Mouse (Mus musculus) heart, postnatal 0 days (tissue): Measurements from ENCODE around the gene Fam163b. TPM values are rescaled to one million over a fixed set of nuclear protein-coding genes. Genes with fewer than 3 reads are reported as not detected.

Experiments
- ATAC-seq: fragments of 200-750 bp; cut with Nextera tagmentation; 2 replicates; pipeline ENCODE4 v1.8.0; 2017; ENCODE audit warnings: low read depth, moderate number of reproducible peaks, moderate library complexity; ENCODE audit not compliant: insufficient read depth
- DNase-seq: peaks from one replicate; pipeline ENCODE4 v3.0.0-alpha.2; 2016; ENCODE audit warnings: low spot score
- H3K27ac ChIP-seq: fragments of 300-500 bp; sonication (generic); 2 replicates; pipeline ENCODE4 v1.5.1; 2014; ENCODE audit warnings: low read depth, mild to moderate bottlenecking
- H3K27me3 ChIP-seq: fragments of 300-500 bp; sonication (generic); 2 replicates; pipeline ENCODE4 v1.6.1; 2014; ENCODE audit warnings: low read length, mixed read lengths; ENCODE audit not compliant: control insufficient read depth, insufficient read depth
- H3K36me3 ChIP-seq: fragments of 300-500 bp; sonication (generic); replicated peaks from 2 replicates; pipeline ENCODE4 v1.6.1; 2014; ENCODE audit warnings: low read length, mixed read lengths; ENCODE audit not compliant: control insufficient read depth, insufficient read depth
- H3K4me1 ChIP-seq: fragments of 300-500 bp; sonication (generic); 2 replicates; pipeline ENCODE4 v1.6.1; 2014; ENCODE audit warnings: antibody characterized with exemption; ENCODE audit not compliant: control insufficient read depth, insufficient read depth
- H3K4me2 ChIP-seq: fragments of 300-500 bp; sonication (generic); 2 replicates; pipeline ENCODE4 v1.6.1; 2014; ENCODE audit warnings: low read depth, mild to moderate bottlenecking, low read length, moderate library complexity
- H3K4me3 ChIP-seq: fragments of 300-500 bp; sonication (generic); 2 replicates; pipeline ENCODE4 v1.5.1; 2014; ENCODE audit warnings: low read depth, low read length
- H3K9ac ChIP-seq: fragments of 300-500 bp; sonication (generic); replicated peaks from 2 replicates; pipeline ENCODE4 v1.6.1; 2014; ENCODE audit warnings: low read depth, low read length, mixed read lengths
- H3K9me3 ChIP-seq: fragments of 300-500 bp; sonication (generic); replicated peaks from 2 replicates; pipeline ENCODE4 v1.6.1; 2016; ENCODE audit warnings: low read length; ENCODE audit not compliant: control insufficient read depth
- CTCF ChIP-seq: IDR thresholded peaks from 2 replicates; pipeline ENCODE4 v1.5.1; 2016; ENCODE audit warnings: antibody characterized with exemption, control low read depth, low read depth
- EP300 ChIP-seq: IDR thresholded peaks from 2 replicates; pipeline ENCODE4 v1.6.1; 2016; ENCODE audit warnings: antibody characterized with exemption, low read depth
- WGBS: fragments of 180-500 bp; shearing (Covaris S2); extraction: QIAGEN DNeasy Blood & Tissue Kit; methylation state at CpG from one replicate; pipeline ENCODE4 v1.1.7; 2014; 5-methylcytosine and 5-hydroxymethylcytosine counted together
- polyA plus RNA-seq: library from polyadenylated mRNA; unstranded; fragments of >200 nt; fragmentation: Nextera tagmentation; extraction: Ambion mirVana; gene quantifications from 2 replicates; pipeline ENCODE4 v1.2.1, GENCODE M21; 2015
- total RNA-seq: library from RNA; depleted of rRNA; stranded (reverse); fragments of >200 nt; gene quantifications from 2 replicates; pipeline ENCODE4 v1.2.3, GENCODE M21; 2014; ENCODE audit warnings: low replicate concordance

The Fam163b gene
- total and polyA plus RNA-seq, 2 experiments from 2014 or later: 0.23 to 0.36 TPM

DNA sequence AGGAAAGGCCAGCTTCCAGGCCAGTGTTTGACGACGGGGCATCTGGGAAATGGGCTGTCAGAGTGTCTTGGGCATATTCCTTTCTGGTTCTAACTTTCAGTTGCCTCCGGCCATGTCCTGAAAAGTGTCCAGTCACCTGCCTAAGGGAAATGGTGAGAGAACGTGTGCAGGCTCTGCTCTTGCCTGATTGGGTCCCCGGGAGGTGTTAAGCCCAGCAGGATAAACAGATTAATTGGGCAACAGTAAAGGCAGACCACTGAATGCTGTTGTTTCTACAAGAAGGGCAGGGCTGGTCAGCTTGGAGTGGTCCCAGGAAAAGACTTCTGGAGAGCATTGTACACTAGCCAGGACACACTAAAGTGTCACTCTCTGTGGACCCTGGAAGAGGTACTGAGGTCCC lies 53.6 kb downstream of the Fam163b start:
- no peaks in the 10 kb centered on the region for H3K27me3 ChIP-seq
- H3K4me3 ChIP-seq: no peak overlapping the region
- no peaks in the 10 kb centered on the region for H3K9me3 ChIP-seq
- no peak overlapping the region for H3K9ac ChIP-seq
- TF ChIP-seq CTCF (no peak), EP300 (no peak)
- H3K27ac ChIP-seq: peak overlapping the region; percentile 60
- H3K4me1 ChIP-seq: peaks cover 26% of the 10 kb centered on the region; the same call in 1 of the 2 replicates
- no peaks in the 10 kb centered on the region for H3K36me3 ChIP-seq
- DNase-seq (no peak), ATAC-seq (no peak)
- WGBS: 70% methylated on average over 5 of the region's 5 CpGs
- no peak overlapping the region for H3K4me2 ChIP-seq

DNA sequence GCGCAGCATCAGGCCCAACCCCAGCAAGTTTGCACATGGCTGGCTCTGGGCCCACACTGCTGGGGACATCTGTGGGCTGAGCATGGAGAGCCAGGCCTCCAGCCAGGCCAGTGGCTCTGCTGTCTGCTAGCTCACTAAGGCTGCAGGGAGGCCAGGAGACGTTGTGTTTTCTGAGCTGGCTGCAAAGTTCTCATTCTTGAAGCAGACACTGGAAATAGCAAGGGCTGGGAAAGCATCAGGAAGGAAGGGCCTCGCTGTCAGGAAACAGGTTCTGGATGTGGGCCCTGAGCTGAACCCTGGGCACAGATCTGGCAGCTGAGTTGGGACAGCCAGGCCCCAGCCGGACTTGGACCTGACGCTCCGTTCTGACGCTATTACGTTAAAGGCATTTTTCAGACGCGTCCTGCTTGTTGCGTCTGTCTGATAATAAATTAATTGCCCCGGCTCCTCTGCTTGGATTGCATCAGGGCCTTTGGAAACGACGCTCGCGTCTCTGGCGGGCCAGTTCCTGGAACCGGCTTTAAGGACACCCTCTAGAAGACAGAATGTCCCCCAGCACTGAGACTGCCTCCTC lies 54.1 kb downstream of the Fam163b start:
- H3K4me1 ChIP-seq: peaks cover 27% of the 10 kb centered on the region; the same call in 1 of the 2 replicates
- no peak overlapping the region for H3K4me2 ChIP-seq
- TF ChIP-seq EP300 (0 out of 2 replicates have a peak, but pooled peaks have one; percentile 59), CTCF (no peak)
- ATAC-seq: peak; percentile 73
- 39% methylated on average over 18 of the region's 18 CpGs for WGBS
- H3K27ac ChIP-seq: peak overlapping the region; percentile 60
- peak; percentile 66 for DNase-seq
- no peak overlapping the region for H3K9ac ChIP-seq
- no peak overlapping the region for H3K4me3 ChIP-seq
- no peaks in the 10 kb centered on the region for H3K9me3 ChIP-seq
- H3K27me3 ChIP-seq: no peaks in the 10 kb centered on the region
- H3K36me3 ChIP-seq: no peaks in the 10 kb centered on the region

- H3K4me1 ChIP-seq: peaks cover 27% of the 10 kb centered on the region; the same call in 1 of the 2 replicates
- H3K9me3 ChIP-seq: no peaks in the 10 kb centered on the region
- H3K4me2 ChIP-seq: no peak overlapping the region
- WGBS: 77% methylated on average over 5 of the region's 5 CpGs
- no peak overlapping the region for H3K9ac ChIP-seq
- ATAC-seq: no peak
- H3K4me3 ChIP-seq: no peak overlapping the region
- no peaks in the 10 kb centered on the region for H3K27me3 ChIP-seq
- no peak for DNase-seq
- no peaks in the 10 kb centered on the region for H3K36me3 ChIP-seq
- no peak overlapping the region for H3K27ac ChIP-seq
- no peak for TF ChIP-seq EP300
- no peak for TF ChIP-seq CTCF
Measured at GRCm38 (mm10) chr2:27087581-27087980, 54.7 kb downstream of the Fam163b start.

DNA sequence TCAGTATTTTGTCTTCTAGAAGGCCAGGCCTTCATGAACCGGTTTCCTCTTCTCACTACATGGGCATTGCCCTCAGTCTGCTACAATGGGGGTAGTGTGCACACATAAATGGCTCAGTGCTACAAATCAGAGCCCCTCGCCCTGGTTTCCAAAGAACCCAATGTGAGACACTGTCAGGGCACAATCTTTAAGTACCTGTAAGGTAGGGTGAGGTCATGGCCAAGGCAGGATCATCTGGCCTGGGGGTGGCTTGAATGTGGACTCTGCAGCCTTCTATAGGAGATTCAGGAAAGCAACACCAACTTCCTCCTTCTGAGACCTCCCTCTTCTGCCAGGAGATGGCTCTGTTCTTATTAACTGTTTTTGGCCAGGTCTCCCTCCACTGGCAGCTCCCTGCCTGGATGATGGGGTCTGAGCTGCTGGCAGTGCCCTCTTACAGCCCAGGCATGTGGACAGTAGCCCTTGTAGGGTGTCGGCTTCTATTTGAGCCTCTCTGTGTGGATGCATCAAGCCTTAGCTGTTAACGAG lies 55.7 kb downstream of the Fam163b start:
- TF ChIP-seq EP300 (no peak), CTCF (no peak)
- ATAC-seq (no peak), DNase-seq (no peak)
- Histone ChIP-seq H3K4me1 (peaks cover 27% of the 10 kb centered on the region; the same call in 1 of the 2 replicates), H3K4me2 (no peak overlapping the region), H3K36me3 (no peaks in the 10 kb centered on the region), H3K4me3 (no peak overlapping the region), H3K9ac (no peak overlapping the region), H3K27ac (no peak overlapping the region), H3K9me3 (no peaks in the 10 kb centered on the region), H3K27me3 (no peaks in the 10 kb centered on the region)
- 80% methylated on average over 4 of the region's 4 CpGs for WGBS

DNA sequence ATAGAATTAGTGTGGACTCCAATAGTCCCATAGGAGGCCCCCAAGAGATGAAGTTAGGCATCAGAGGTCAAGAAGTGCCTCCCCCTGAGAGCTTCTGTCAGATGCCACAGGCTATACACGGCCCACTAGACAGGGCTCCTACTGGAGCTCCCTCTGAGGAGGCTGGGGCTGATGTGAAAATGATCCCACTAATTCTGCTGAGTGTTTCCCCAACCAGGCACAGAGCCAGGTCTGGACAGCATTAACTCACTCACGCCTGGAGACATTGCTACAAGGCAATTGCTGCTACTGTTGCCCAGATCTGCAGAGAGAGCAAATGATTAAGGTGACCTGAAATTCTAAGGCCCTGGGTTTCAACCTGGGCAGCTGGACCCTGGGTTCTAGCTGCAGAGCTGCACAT lies 56.5 kb downstream of the Fam163b start:
- H3K4me2 ChIP-seq: no peak overlapping the region
- no peaks in the 10 kb centered on the region for H3K27me3 ChIP-seq
- H3K27ac ChIP-seq: no peak overlapping the region
- ATAC-seq (no peak), DNase-seq (no peak)
- no peak overlapping the region for H3K9ac ChIP-seq
- H3K4me1 ChIP-seq: peaks cover 27% of the 10 kb centered on the region; the same call in 1 of the 2 replicates
- no peaks in the 10 kb centered on the region for H3K9me3 ChIP-seq
- H3K4me3 ChIP-seq: no peak overlapping the region
- 12% methylated on average over 2 of the region's 2 CpGs for WGBS
- TF ChIP-seq CTCF: no peak
- TF ChIP-seq EP300: no peak
- no peaks in the 10 kb centered on the region for H3K36me3 ChIP-seq

DNA sequence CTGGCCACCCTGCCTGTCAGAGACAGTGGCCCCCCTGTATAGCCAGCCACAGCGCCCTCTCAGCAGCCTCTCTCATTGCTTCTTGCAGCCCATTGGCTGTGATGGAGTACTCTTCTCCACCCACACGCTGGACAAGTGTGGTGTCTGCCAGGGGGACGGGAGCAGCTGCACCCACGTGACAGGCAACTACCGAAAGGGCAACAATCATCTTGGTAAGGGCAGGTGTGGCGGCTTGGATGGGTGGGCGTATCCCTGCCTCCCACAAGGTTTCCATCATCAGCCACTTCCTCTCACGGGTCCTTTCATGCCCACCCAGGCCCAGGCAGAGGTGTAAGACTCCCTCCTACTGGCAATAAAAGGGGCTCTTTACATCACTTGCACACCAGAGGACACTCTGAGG lies 57.3 kb downstream of the Fam163b start:
- no peak overlapping the region for H3K4me2 ChIP-seq
- H3K4me1 ChIP-seq: peaks cover 29% of the 10 kb centered on the region
- H3K36me3 ChIP-seq: no peaks in the 10 kb centered on the region
- 53% methylated on average over 8 of the region's 8 CpGs for WGBS
- no peak overlapping the region for H3K27ac ChIP-seq
- no peaks in the 10 kb centered on the region for H3K27me3 ChIP-seq
- no peak for TF ChIP-seq EP300
- TF ChIP-seq CTCF: no peak
- H3K9me3 ChIP-seq: no peaks in the 10 kb centered on the region
- DNase-seq (no peak), ATAC-seq (no peak)
- H3K4me3 ChIP-seq: no peak overlapping the region
- no peak overlapping the region for H3K9ac ChIP-seq
